Mouse (Mus musculus) forebrain, embryonic 16.5 days (tissue): ENCODE results near the gene Olfr957. TPM values are rescaled to one million over a fixed set of nuclear protein-coding genes. Genes with fewer than 3 reads are reported as not detected.

Experiments
- ATAC-seq: fragments of 200-750 bp; cut with Nextera tagmentation; 2 replicates; pipeline ENCODE4 v1.8.0; 2017; ENCODE audit warnings: mild to moderate bottlenecking, moderate library complexity
- H3K27ac ChIP-seq: fragments of 300-500 bp; sonication (generic); 2 replicates; pipeline ENCODE4 v1.5.1; 2014; ENCODE audit warnings: low read length, control low read depth
- H3K27me3 ChIP-seq: fragments of 300-500 bp; sonication (generic); replicated peaks from 2 replicates; pipeline ENCODE4 v1.6.1; 2014; ENCODE audit warnings: low read length; ENCODE audit not compliant: control insufficient read depth, insufficient read depth
- H3K36me3 ChIP-seq: fragments of 300-500 bp; sonication (generic); 2 replicates; pipeline ENCODE4 v1.6.1; 2014; ENCODE audit not compliant: control insufficient read depth, insufficient read depth
- H3K4me1 ChIP-seq: fragments of 300-500 bp; sonication (generic); replicated peaks from 2 replicates; pipeline ENCODE4 v1.6.1; 2014; ENCODE audit warnings: low read length; ENCODE audit not compliant: control insufficient read depth, insufficient read depth
- H3K4me2 ChIP-seq: fragments of 300-500 bp; sonication (generic); 2 replicates; pipeline ENCODE4 v1.6.1; 2014; ENCODE audit warnings: mild to moderate bottlenecking, low read length, control low read depth
- H3K4me3 ChIP-seq: fragments of 300-500 bp; sonication (generic); replicated peaks from 2 replicates; pipeline ENCODE4 v1.5.1; 2014; ENCODE audit warnings: mild to moderate bottlenecking, low read length, control low read depth
- H3K9ac ChIP-seq: fragments of 300-500 bp; sonication (generic); replicated peaks from 2 replicates; pipeline ENCODE4 v1.6.1; 2014; ENCODE audit warnings: low read depth, low read length, control low read depth
- H3K9me3 ChIP-seq: fragments of 300-500 bp; sonication (generic); 2 replicates; pipeline ENCODE4 v1.6.1; 2016; ENCODE audit warnings: low read length; ENCODE audit not compliant: control insufficient read depth
- WGBS: fragments of 180-500 bp; shearing (Covaris S2); extraction: QIAGEN DNeasy Blood & Tissue Kit; methylation state at CpG from one replicate; pipeline ENCODE4 v1.1.7; 2014; 5-methylcytosine and 5-hydroxymethylcytosine counted together
- polyA plus RNA-seq: library from polyadenylated mRNA; unstranded; fragments of >200 nt; fragmentation: Nextera tagmentation; extraction: Ambion mirVana; gene quantifications from 2 replicates; pipeline ENCODE4 v1.2.1, GENCODE M21; 2015

The Olfr957 gene
- not detected in 2 replicates for polyA plus RNA-seq

DNA sequence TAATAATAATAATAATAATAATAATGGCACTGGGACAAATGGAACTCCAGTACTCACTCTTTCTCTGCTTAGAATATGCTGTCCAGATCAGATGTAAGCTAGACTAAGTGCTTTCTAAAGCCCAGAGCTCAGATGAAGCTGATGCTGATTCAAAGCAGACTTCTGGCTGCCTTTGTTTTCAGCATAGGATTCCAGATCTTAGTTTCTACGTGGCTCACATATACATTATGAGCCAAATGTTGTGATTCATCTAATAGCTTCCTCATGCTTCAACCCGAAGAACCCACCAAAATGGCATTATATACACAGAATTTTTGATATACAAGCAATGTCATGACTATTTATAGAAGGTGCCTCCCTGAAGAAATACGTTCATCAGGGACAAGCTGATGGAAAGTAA, at the start of gene Olfr957:
Gene Olfr957 (minus strand): TSS at position 279 of the 400 bp plus-strand sequence.
- Histone ChIP-seq H3K4me3 (no peak within 1 kb of the TSS), H3K27ac (no peak within 1 kb of the TSS), H3K36me3 (no peaks in the 10 kb centered on the region), H3K9ac (no peak within 1 kb of the TSS), H3K4me1 (no peaks in the 10 kb centered on the region), H3K4me2 (no peak within 1 kb of the TSS), H3K27me3 (no peaks in the 10 kb centered on the region), H3K9me3 (no peaks in the 10 kb centered on the region)
- WGBS, result 69% methylated on average over 3 of the region's 3 CpGs
- no peak for ATAC-seq

DNA sequence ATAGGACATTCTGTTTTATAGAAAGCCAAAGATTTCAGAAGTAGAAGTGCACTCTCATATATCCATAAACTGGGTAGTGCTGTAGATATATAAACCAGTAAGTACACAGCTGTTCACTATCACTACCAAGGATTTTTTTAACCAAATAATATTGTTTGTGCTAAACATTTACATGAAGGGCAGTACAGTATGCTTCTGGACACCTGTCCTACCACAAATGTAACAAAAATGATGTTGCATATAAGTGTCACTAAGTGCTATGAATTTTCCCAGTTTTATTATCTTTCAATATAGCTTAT, 42.7 kb upstream of the Olfr957 start:
- H3K4me3 ChIP-seq, result no peak overlapping the region
- peaks cover 4% of the 10 kb centered on the region; the same call in 1 of the 2 replicates for H3K4me1 ChIP-seq
- H3K9me3 ChIP-seq, result no peaks in the 10 kb centered on the region
- no peaks in the 10 kb centered on the region for H3K27me3 ChIP-seq
- no peak overlapping the region; the same call in 1 of the 2 replicates for H3K27ac ChIP-seq
- no peak overlapping the region for H3K9ac ChIP-seq
- H3K36me3 ChIP-seq, result no peaks in the 10 kb centered on the region
- H3K4me2 ChIP-seq, result no peak overlapping the region
- peak; percentile 53 for ATAC-seq

- Histone ChIP-seq H3K4me1 (peaks cover 4% of the 10 kb centered on the region; the same call in 1 of the 2 replicates), H3K4me2 (peak overlapping the region; percentile 11; the same call in 1 of the 2 replicates), H3K9me3 (no peaks in the 10 kb centered on the region), H3K9ac (no peak overlapping the region), H3K27me3 (no peaks in the 10 kb centered on the region), H3K36me3 (no peaks in the 10 kb centered on the region), H3K4me3 (no peak overlapping the region), H3K27ac (peak overlapping the region; percentile 80)
- WGBS, result 13% methylated on average over 3 of the region's 3 CpGs
- peak; percentile 95 for ATAC-seq
Measured at GRCm38 (mm10) chr9:39557529-39558348, 42.1 kb upstream of the Olfr957 start.

GRCm38 (mm10) chr9:39553946-39554345, 38.3 kb upstream of the Olfr957 start, which contains the start of gene Olfr958:
Olfr958 (minus strand) TSS chr9:39554054.
- H3K9me3 ChIP-seq, result no peaks in the 10 kb centered on the region
- H3K27me3 ChIP-seq, result no peaks in the 10 kb centered on the region
- ATAC-seq, result peak; percentile 41
- H3K4me1 ChIP-seq, result peaks cover 4% of the 10 kb centered on the region; the same call in 1 of the 2 replicates
- H3K9ac ChIP-seq, result no peak within 1 kb of the TSS
- WGBS, result 47% methylated on average over 2 of the region's 2 CpGs
- no peak within 1 kb of the TSS for H3K4me3 ChIP-seq
- no peaks in the 10 kb centered on the region for H3K36me3 ChIP-seq
- no peak within 1 kb of the TSS for H3K4me2 ChIP-seq
- no peak within 1 kb of the TSS for H3K27ac ChIP-seq

DNA sequence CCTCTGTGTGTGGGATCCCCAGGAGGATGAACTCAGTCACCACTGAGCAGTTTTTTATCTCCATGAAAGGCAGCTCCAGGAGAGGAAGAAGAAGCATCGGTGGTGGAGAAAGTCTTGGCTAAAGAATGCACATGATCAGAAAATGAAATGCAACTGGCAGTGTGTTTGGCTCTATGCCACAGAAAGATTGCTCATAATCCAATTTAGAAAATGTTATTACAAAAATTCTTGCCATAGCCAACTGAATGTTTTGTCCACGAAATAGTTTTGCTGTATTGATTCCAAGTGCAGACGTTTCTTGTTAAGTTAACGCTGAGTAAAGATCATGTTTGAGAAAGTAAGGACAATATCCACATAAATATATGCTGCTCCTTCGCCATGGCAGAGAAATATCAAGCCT, 35.2 kb upstream of the Olfr957 start:
- no peak overlapping the region for H3K27ac ChIP-seq
- no peaks in the 10 kb centered on the region for H3K36me3 ChIP-seq
- no peak overlapping the region for H3K9ac ChIP-seq
- 70% methylated on average over 5 of the region's 5 CpGs for WGBS
- H3K27me3 ChIP-seq, result no peaks in the 10 kb centered on the region
- H3K9me3 ChIP-seq, result no peaks in the 10 kb centered on the region
- no peak overlapping the region for H3K4me2 ChIP-seq
- no peak overlapping the region for H3K4me3 ChIP-seq
- no peaks in the 10 kb centered on the region for H3K4me1 ChIP-seq
- ATAC-seq, result no peak

DNA sequence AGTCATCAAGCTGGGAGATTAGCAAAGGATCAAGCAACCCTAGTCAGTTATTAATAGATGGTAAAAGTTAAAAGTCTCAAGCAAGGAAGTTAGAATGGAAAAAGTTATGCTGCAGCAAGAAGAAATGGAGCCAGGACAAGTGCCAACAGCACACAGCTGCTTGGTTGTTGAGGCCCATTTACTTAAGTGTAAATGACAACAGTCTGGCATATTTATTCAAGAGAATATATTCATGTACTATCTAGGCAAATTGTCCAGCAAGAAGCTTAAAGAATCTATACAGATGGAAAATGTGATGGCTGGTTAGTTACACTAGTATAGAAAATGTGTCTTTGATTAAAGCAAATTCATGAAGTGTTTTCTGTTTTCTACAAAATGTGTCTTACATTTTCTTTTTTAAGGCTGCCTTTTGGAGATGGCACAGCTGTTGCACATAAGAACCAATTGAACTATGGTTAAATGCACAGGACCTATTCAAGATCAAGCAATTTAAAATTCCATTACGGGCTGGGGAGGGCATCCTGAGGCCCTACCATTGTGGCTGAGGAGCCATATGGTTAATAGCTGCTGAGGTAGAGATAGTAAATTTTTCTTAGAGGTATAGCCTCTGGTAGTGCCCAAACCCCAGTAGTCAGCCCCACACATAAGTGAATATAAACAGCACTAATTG, 8.1 kb upstream of the Olfr957 start:
- no peak for ATAC-seq
- WGBS, result 79% methylated on average over 1 of the region's 1 CpGs

GRCm38 (mm10) chr9:39518595-39518994, 3.0 kb upstream of the Olfr957 start:
- Histone ChIP-seq H3K9ac (no peak overlapping the region), H3K4me1 (no peaks in the 10 kb centered on the region), H3K27ac (no peak overlapping the region), H3K27me3 (no peaks in the 10 kb centered on the region), H3K4me2 (no peak overlapping the region), H3K36me3 (no peaks in the 10 kb centered on the region), H3K9me3 (no peaks in the 10 kb centered on the region), H3K4me3 (no peak overlapping the region)
- ATAC-seq, result no peak

More for the DNA sequence above, 8.1 kb upstream of the Olfr957 start:
- H3K9ac ChIP-seq, result no peak overlapping the region
- H3K4me3 ChIP-seq, result no peak overlapping the region
- no peaks in the 10 kb centered on the region for H3K4me1 ChIP-seq
- H3K9me3 ChIP-seq, result no peaks in the 10 kb centered on the region
- no peaks in the 10 kb centered on the region for H3K27me3 ChIP-seq
- H3K4me2 ChIP-seq, result no peak overlapping the region
- no peak overlapping the region for H3K27ac ChIP-seq
- H3K36me3 ChIP-seq, result no peaks in the 10 kb centered on the region

DNA sequence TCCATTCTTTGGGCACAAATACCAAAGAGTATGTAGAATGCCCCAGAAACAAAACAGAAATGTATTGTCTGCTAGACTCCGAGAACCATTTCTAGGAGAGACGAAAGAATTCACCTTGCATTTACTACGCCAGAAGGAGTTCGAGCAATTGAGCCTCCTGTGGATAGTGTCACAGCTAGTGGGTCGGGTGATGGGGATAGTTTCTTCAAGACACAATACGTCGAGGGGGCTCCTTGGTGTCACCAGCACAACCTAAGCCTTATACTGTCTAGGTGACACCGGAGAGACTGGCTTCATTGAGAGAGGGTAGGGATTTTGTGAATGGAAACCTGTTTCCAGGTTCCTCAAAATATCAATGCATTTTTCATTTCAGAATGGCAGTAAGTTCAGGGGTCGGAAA, 6.2 kb downstream of the Olfr957 start:
- 79% methylated on average over 9 of the region's 9 CpGs for WGBS
- no peaks in the 10 kb centered on the region for H3K27me3 ChIP-seq
- H3K27ac ChIP-seq, result no peak overlapping the region
- no peak overlapping the region for H3K4me3 ChIP-seq
- H3K36me3 ChIP-seq, result no peaks in the 10 kb centered on the region
- H3K4me1 ChIP-seq, result no peaks in the 10 kb centered on the region
- no peaks in the 10 kb centered on the region for H3K9me3 ChIP-seq
- peak; percentile 15; the same call in 1 of the 2 replicates for ATAC-seq
- no peak overlapping the region for H3K9ac ChIP-seq
- H3K4me2 ChIP-seq, result no peak overlapping the region

GRCm38 (mm10) chr9:39508998-39509397, 6.6 kb downstream of the Olfr957 start:
- 10% methylated on average over 6 of the region's 6 CpGs for WGBS
- no peaks in the 10 kb centered on the region for H3K27me3 ChIP-seq
- no peaks in the 10 kb centered on the region for H3K36me3 ChIP-seq
- ATAC-seq, result peak; percentile 88
- no peaks in the 10 kb centered on the region for H3K9me3 ChIP-seq
- no peak overlapping the region for H3K9ac ChIP-seq
- H3K4me2 ChIP-seq, result no peak overlapping the region
- no peak overlapping the region for H3K27ac ChIP-seq
- H3K4me1 ChIP-seq, result no peaks in the 10 kb centered on the region
- no peak overlapping the region for H3K4me3 ChIP-seq
